Mouse (Mus musculus): ENCODE results near the gene Adcy9. TPM values are rescaled to one million over a fixed set of nuclear protein-coding genes. Genes with fewer than 3 reads are reported as not detected.

Adcy9 gene
- polyA plus RNA-seq, 1 experiment from 2014 or later, result 0.57 TPM

- no peak overlapping the region for H3K4me3 ChIP-seq
- no peaks in the 10 kb centered on the region for H3K36me3 ChIP-seq (replicated peaks)
- H3K9me3 ChIP-seq, result no peaks in the 10 kb centered on the region
- DNase-seq (ENCODE audit: low spot score), result no peak
- H3K27ac ChIP-seq (replicated peaks), result no peak overlapping the region
- no peaks in the 10 kb centered on the region for H3K4me1 ChIP-seq
- no peaks in the 10 kb centered on the region for H3K27me3 ChIP-seq (replicated peaks; ENCODE audit: low read depth, poor library complexity, severe bottlenecking)
Observed at GRCm38 (mm10) chr16:4327081-4327480, 93.2 kb downstream of the Adcy9 start.

- Histone ChIP-seq H3K36me3 (replicated peaks) (no peaks in the 10 kb centered on the region), H3K4me3 (no peak overlapping the region), H3K9me3 (no peaks in the 10 kb centered on the region), H3K27ac (replicated peaks) (no peak overlapping the region), H3K4me1 (no peaks in the 10 kb centered on the region), H3K27me3 (replicated peaks; ENCODE audit: low read depth, poor library complexity, severe bottlenecking) (no peaks in the 10 kb centered on the region)
- DNase-seq (ENCODE audit: low spot score), result no peak
- WGBS, result 88% methylated on average over 2 of the region's 2 CpGs
Observed at GRCm38 (mm10) chr16:4325801-4326200, 94.5 kb downstream of the Adcy9 start.

GRCm38 (mm10) chr16:4324967-4325366 is 95.3 kb downstream of the Adcy9 start:
- H3K9me3 ChIP-seq, result no peaks in the 10 kb centered on the region
- H3K36me3 ChIP-seq (replicated peaks), result no peaks in the 10 kb centered on the region
- no peak for DNase-seq (ENCODE audit: low spot score)
- no peak overlapping the region for H3K4me3 ChIP-seq
- H3K4me1 ChIP-seq, result no peaks in the 10 kb centered on the region
- no peak overlapping the region for H3K27ac ChIP-seq (replicated peaks)
- H3K27me3 ChIP-seq (replicated peaks; ENCODE audit: low read depth, poor library complexity, severe bottlenecking), result no peaks in the 10 kb centered on the region

- 71% methylated on average over 3 of the region's 3 CpGs for WGBS
- DNase-seq (ENCODE audit: low spot score), result no peak
Observed at GRCm38 (mm10) chr16:4320856-4321255, 99.4 kb downstream of the Adcy9 start.

GRCm38 (mm10) chr16:4318001-4318526 is 102.2 kb downstream of the Adcy9 start:
- 83% methylated on average over 6 of the region's 6 CpGs for WGBS
- no peaks in the 10 kb centered on the region for H3K9me3 ChIP-seq

More at GRCm38 (mm10) chr16:4320856-4321255, 99.4 kb downstream of the Adcy9 start:
- Histone ChIP-seq H3K27me3 (replicated peaks; ENCODE audit: low read depth, poor library complexity, severe bottlenecking) (no peaks in the 10 kb centered on the region), H3K4me1 (no peaks in the 10 kb centered on the region), H3K36me3 (replicated peaks) (no peaks in the 10 kb centered on the region), H3K9me3 (no peaks in the 10 kb centered on the region), H3K27ac (replicated peaks) (no peak overlapping the region), H3K4me3 (no peak overlapping the region)

GRCm38 (mm10) chr16:4316094-4316474 is 104.2 kb downstream of the Adcy9 start:
- Histone ChIP-seq H3K27ac (replicated peaks) (no peak overlapping the region), H3K36me3 (replicated peaks) (no peaks in the 10 kb centered on the region), H3K4me1 (no peaks in the 10 kb centered on the region), H3K4me3 (no peak overlapping the region), H3K27me3 (replicated peaks; ENCODE audit: low read depth, poor library complexity, severe bottlenecking) (no peaks in the 10 kb centered on the region; the same call in 1 of the 2 replicates), H3K9me3 (no peaks in the 10 kb centered on the region)
- WGBS, result 30% methylated on average over 3 of the region's 3 CpGs
- DNase-seq (ENCODE audit: low spot score), result peak; percentile 77

More at GRCm38 (mm10) chr16:4318001-4318526, 102.2 kb downstream of the Adcy9 start:
- H3K27ac ChIP-seq (replicated peaks), result no peak overlapping the region
- H3K4me3 ChIP-seq, result no peak overlapping the region
- H3K36me3 ChIP-seq (replicated peaks), result no peaks in the 10 kb centered on the region
- no peaks in the 10 kb centered on the region for H3K27me3 ChIP-seq (replicated peaks; ENCODE audit: low read depth, poor library complexity, severe bottlenecking)
- DNase-seq (ENCODE audit: low spot score), result no peak
- no peaks in the 10 kb centered on the region for H3K4me1 ChIP-seq

GRCm38 (mm10) chr16:4315352-4316093 is 104.8 kb downstream of the Adcy9 start:
- Histone ChIP-seq H3K4me3 (no peak overlapping the region), H3K27me3 (replicated peaks; ENCODE audit: low read depth, poor library complexity, severe bottlenecking) (no peaks in the 10 kb centered on the region; the same call in 1 of the 2 replicates), H3K9me3 (no peaks in the 10 kb centered on the region), H3K4me1 (no peaks in the 10 kb centered on the region), H3K27ac (replicated peaks) (no peak overlapping the region), H3K36me3 (replicated peaks) (no peaks in the 10 kb centered on the region)
- 78% methylated on average over 2 of the region's 2 CpGs for WGBS
- DNase-seq (ENCODE audit: low spot score), result no peak

GRCm38 (mm10) chr16:4314891-4315290 is 105.4 kb downstream of the Adcy9 start:
- WGBS, result 87% methylated on average over 4 of the region's 4 CpGs
- Histone ChIP-seq H3K4me3 (no peak overlapping the region), H3K36me3 (replicated peaks) (no peaks in the 10 kb centered on the region), H3K9me3 (no peaks in the 10 kb centered on the region), H3K4me1 (no peaks in the 10 kb centered on the region), H3K27me3 (replicated peaks; ENCODE audit: low read depth, poor library complexity, severe bottlenecking) (no peaks in the 10 kb centered on the region; the same call in 1 of the 2 replicates), H3K27ac (replicated peaks) (no peak overlapping the region)
- no peak for DNase-seq (ENCODE audit: low spot score)

- H3K27me3 ChIP-seq (replicated peaks; ENCODE audit: low read depth, poor library complexity, severe bottlenecking), result no peaks in the 10 kb centered on the region; the same call in 1 of the 2 replicates
- DNase-seq (ENCODE audit: low spot score), result no peak
- WGBS, result 64% methylated on average over 2 of the region's 2 CpGs
- H3K27ac ChIP-seq (replicated peaks), result no peak overlapping the region
- H3K9me3 ChIP-seq, result no peaks in the 10 kb centered on the region
- H3K4me3 ChIP-seq, result no peak overlapping the region
- no peaks in the 10 kb centered on the region for H3K36me3 ChIP-seq (replicated peaks)
- H3K4me1 ChIP-seq, result no peaks in the 10 kb centered on the region
Observed at GRCm38 (mm10) chr16:4312018-4312417, 108.3 kb downstream of the Adcy9 start.

GRCm38 (mm10) chr16:4311608-4312007 is 108.7 kb downstream of the Adcy9 start:
- WGBS, result 57% methylated on average over 2 of the region's 2 CpGs
- H3K4me3 ChIP-seq, result no peak overlapping the region
- no peak for DNase-seq (ENCODE audit: low spot score)
- H3K27me3 ChIP-seq (replicated peaks; ENCODE audit: low read depth, poor library complexity, severe bottlenecking), result no peaks in the 10 kb centered on the region; the same call in 1 of the 2 replicates
- no peaks in the 10 kb centered on the region for H3K36me3 ChIP-seq (replicated peaks)
- no peaks in the 10 kb centered on the region for H3K4me1 ChIP-seq
- H3K27ac ChIP-seq (replicated peaks), result no peak overlapping the region
- H3K9me3 ChIP-seq, result no peaks in the 10 kb centered on the region

GRCm38 (mm10) chr16:4307795-4308194 is 112.5 kb downstream of the Adcy9 start:
- Histone ChIP-seq H3K27ac (replicated peaks) (no peak overlapping the region), H3K4me1 (no peaks in the 10 kb centered on the region), H3K4me3 (no peak overlapping the region), H3K27me3 (replicated peaks; ENCODE audit: low read depth, poor library complexity, severe bottlenecking) (no peaks in the 10 kb centered on the region; the same call in 1 of the 2 replicates), H3K9me3 (no peaks in the 10 kb centered on the region), H3K36me3 (replicated peaks) (no peaks in the 10 kb centered on the region)
- no peak for DNase-seq (ENCODE audit: low spot score)
- 95% methylated on average over 4 of the region's 4 CpGs for WGBS

- 69% methylated on average over 12 of the region's 12 CpGs for WGBS
Observed at GRCm38 (mm10) chr16:4304176-4304922, 115.9 kb downstream of the Adcy9 start.

GRCm38 (mm10) chr16:4303554-4303953 is 116.7 kb downstream of the Adcy9 start:
- 80% methylated on average over 5 of the region's 5 CpGs for WGBS
- no peak for DNase-seq (ENCODE audit: low spot score)
- no peak overlapping the region for H3K27ac ChIP-seq (replicated peaks)
- no peaks in the 10 kb centered on the region for H3K27me3 ChIP-seq (replicated peaks; ENCODE audit: low read depth, poor library complexity, severe bottlenecking)
- no peaks in the 10 kb centered on the region for H3K4me1 ChIP-seq
- H3K9me3 ChIP-seq, result no peaks in the 10 kb centered on the region
- H3K36me3 ChIP-seq (replicated peaks), result no peaks in the 10 kb centered on the region
- H3K4me3 ChIP-seq, result no peak overlapping the region

More at GRCm38 (mm10) chr16:4304176-4304922, 115.9 kb downstream of the Adcy9 start:
- peak; percentile 21 for DNase-seq (ENCODE audit: low spot score)
- H3K27ac ChIP-seq (replicated peaks), result no peak overlapping the region
- no peaks in the 10 kb centered on the region for H3K27me3 ChIP-seq (replicated peaks; ENCODE audit: low read depth, poor library complexity, severe bottlenecking)
- no peak overlapping the region for H3K4me3 ChIP-seq
- no peaks in the 10 kb centered on the region for H3K36me3 ChIP-seq (replicated peaks)
- H3K4me1 ChIP-seq, result no peaks in the 10 kb centered on the region
- H3K9me3 ChIP-seq, result no peaks in the 10 kb centered on the region
